Mouse (Mus musculus): ENCODE measurements around the gene Mbd6.

- TF ChIP-seq CTCF (IDR thresholded peaks at IDR 0.05; ENCODE audit: control insufficient read depth, insufficient read depth, low read length) (no peak), POLR2A (IDR thresholded peaks at IDR 0.05; ENCODE audit: borderline replicate concordance, control insufficient read depth, low read depth, low read length) (no peak)
Observed at GRCm38 (mm10) chr10:127285644-127286043, 3.2 kb downstream of the Mbd6 start.

Data from bone marrow, adult 2 months (tissue).